Mouse (Mus musculus): Measurements from ENCODE around the gene Ubtd1.

DNA sequence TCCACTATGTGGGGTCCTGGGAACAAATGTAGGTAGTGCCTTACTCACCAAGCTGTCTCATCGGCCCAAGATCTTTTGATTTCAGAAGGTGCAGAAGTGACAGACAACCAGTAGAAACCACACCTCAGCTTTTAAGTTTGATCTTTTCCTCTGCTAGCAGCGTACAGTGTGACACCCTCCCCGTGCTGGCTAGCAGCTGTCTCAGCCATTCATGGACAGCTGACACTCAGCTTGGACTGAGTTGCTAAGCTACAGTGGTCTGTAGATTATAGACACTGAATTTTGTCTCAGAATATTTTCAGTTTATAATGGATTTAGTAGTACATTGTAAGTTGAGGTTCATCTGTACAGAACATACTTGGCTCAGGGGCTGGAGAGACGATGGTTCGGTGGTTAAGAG, 49.5 kb downstream of the Ubtd1 start:
- TF ChIP-seq POLR2AphosphoS2 (IDR thresholded peaks at IDR 0.05; ENCODE audit: low read length) (no peak), POLR2A (IDR thresholded peaks at IDR 0.05; ENCODE audit: control insufficient read depth in 1 of 2, insufficient read depth in 1 of 2, low read depth in 1 of 2, low read length in 2 of 2, poor library complexity in 1 of 2) (no peak), MAX (IDR thresholded peaks at IDR 0.05; ENCODE audit: low read length) (no peak), ZNF384 (IDR thresholded peaks at IDR 0.05; ENCODE audit: low read depth, low read length) (no peak), EP300 (IDR thresholded peaks at IDR 0.05; ENCODE audit: low read depth in 1 of 2, low read length in 2 of 2) (no peak), GATA1 (IDR thresholded peaks at IDR 0.05; ENCODE audit: low read depth, low read length) (no peak)
